Mouse (Mus musculus): ENCODE results near the gene Cldn10. TPM values are rescaled to one million over a fixed set of nuclear protein-coding genes. Genes with fewer than 3 reads are reported as not detected.

Cldn10 gene
- polyA plus RNA-seq, 1 experiment = 0.89 TPM

- Histone ChIP-seq H3K36me3 (ENCODE audit: control insufficient read depth, insufficient read depth, low read length) (no peaks in the 10 kb centered on the region), H3K27me3 (ENCODE audit: control insufficient read depth, insufficient read depth, low read length) (no peaks in the 10 kb centered on the region), H3K27ac (ENCODE audit: control insufficient read depth, insufficient read depth, low read length) (no peak overlapping the region), H3K4me1 (replicated peaks; ENCODE audit: control insufficient read depth, insufficient read depth, low read length) (peaks cover 19% of the 10 kb centered on the region), H3K4me3 (ENCODE audit: control insufficient read depth, insufficient read depth, low read length) (no peak overlapping the region)
- no peak for DNase-seq
- TF ChIP-seq CTCF (IDR thresholded peaks at IDR 0.05; ENCODE audit: borderline replicate concordance, control insufficient read depth, extremely low read depth, insufficient read depth, low read length, poor library complexity) (no peak), POLR2A (IDR thresholded peaks at IDR 0.05; ENCODE audit: control insufficient read depth, extremely low read depth, insufficient read depth, low read length, poor library complexity) (no peak)
- WGBS = 96% methylated on average over 6 of the region's 6 CpGs
These were observed 70.6 kb downstream of the Cldn10 start for GRCm38 (mm10) chr14:118858318-118858717.

DNA sequence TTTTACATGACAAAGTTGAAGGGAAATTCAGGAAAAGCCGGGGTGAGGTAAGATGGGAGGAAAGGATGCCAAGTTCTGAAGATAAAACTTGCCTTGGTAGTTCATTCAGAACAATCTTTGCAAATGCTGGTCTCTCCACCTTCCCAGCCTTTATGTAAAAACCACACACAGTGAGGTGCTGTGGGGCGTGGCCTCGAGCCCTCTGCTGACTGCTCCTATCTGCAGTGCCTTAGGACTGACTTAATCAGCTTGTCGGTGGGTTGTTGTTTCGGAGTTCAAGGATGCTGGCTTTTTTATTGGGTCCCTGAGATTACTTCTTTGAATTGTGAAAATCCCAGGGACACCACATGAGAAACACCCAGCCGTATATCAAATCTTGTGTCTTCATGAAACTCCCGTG is 74.5 kb downstream of the Cldn10 start:
- WGBS = 65% methylated on average over 7 of the region's 7 CpGs
- H3K4me3 ChIP-seq (ENCODE audit: control insufficient read depth, insufficient read depth, low read length) = no peak overlapping the region
- peaks cover 14% of the 10 kb centered on the region for H3K4me1 ChIP-seq (replicated peaks; ENCODE audit: control insufficient read depth, insufficient read depth, low read length)
- H3K27ac ChIP-seq (ENCODE audit: control insufficient read depth, insufficient read depth, low read length) = no peak overlapping the region
- H3K36me3 ChIP-seq (ENCODE audit: control insufficient read depth, insufficient read depth, low read length) = no peaks in the 10 kb centered on the region
- TF ChIP-seq CTCF (IDR thresholded peaks at IDR 0.05; ENCODE audit: borderline replicate concordance, control insufficient read depth, extremely low read depth, insufficient read depth, low read length, poor library complexity) (no peak), POLR2A (IDR thresholded peaks at IDR 0.05; ENCODE audit: control insufficient read depth, extremely low read depth, insufficient read depth, low read length, poor library complexity) (no peak)
- no peaks in the 10 kb centered on the region for H3K27me3 ChIP-seq (ENCODE audit: control insufficient read depth, insufficient read depth, low read length)
- DNase-seq = no peak

DNA sequence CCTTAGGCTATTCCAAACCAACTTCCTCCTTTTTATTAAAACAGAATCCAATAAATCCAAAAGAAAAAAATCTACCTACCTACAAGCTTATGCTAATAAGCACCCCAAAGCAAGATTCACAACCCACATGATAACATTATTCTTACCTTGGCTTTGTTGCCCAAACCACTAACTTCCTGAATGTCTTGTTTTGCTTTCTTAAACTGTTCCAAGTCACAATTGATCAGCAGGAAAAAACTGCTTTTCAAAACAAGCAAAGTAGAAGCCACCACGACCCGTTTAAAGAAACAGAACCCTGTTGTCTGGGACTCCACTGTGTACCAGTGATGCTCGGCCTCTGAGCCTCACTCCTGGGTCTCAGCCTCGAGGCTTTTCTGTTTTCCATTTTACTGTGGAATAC is 77.2 kb downstream of the Cldn10 start:
- 37% methylated on average over 4 of the region's 4 CpGs for WGBS
- Histone ChIP-seq H3K4me1 (replicated peaks; ENCODE audit: control insufficient read depth, insufficient read depth, low read length) (peaks cover 14% of the 10 kb centered on the region), H3K4me3 (ENCODE audit: control insufficient read depth, insufficient read depth, low read length) (no peak overlapping the region), H3K27me3 (ENCODE audit: control insufficient read depth, insufficient read depth, low read length) (no peaks in the 10 kb centered on the region), H3K36me3 (ENCODE audit: control insufficient read depth, insufficient read depth, low read length) (no peaks in the 10 kb centered on the region), H3K27ac (ENCODE audit: control insufficient read depth, insufficient read depth, low read length) (no peak overlapping the region; the same call in 1 of the 2 replicates)
- DNase-seq = no peak
- no peak for TF ChIP-seq POLR2A (IDR thresholded peaks at IDR 0.05; ENCODE audit: control insufficient read depth, extremely low read depth, insufficient read depth, low read length, poor library complexity)
- no peak for TF ChIP-seq CTCF (IDR thresholded peaks at IDR 0.05; ENCODE audit: borderline replicate concordance, control insufficient read depth, extremely low read depth, insufficient read depth, low read length, poor library complexity)

DNA sequence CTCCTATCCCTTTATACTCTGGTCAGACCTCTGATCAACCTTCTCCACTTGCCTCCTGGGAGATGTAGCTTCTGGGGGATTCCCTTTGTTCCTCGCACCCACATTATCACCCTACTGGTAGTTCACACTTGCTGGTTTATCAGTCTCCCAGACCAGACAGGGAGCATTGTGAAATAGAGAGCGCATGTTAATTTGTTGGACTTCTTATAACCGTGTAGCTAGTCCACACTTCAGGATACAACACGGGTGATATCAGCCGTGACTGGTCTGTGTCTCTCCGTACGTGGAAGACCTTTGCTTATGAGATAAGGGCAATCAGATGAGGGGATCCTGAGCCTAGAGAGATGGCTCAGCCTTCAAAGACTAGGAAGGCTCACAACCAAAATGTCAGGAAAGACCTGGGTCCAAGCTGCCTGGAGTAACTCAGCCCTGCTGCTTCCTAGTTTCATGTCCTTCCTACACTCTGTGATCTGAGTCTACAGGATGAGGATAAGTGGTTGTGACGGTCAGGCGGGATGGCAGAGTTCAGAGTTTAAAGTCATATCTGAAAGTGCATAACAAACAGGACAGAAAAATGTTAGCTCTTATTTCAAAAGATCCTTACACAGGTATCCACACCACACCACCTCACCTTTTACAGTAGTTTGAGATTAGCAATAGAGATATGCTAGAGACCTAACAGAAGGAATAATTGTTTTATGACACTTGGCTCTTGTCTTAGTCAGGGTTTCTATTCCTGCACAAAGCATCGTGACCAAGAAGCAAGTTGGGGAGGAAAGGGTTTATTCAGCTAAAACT is 78.5 kb downstream of the Cldn10 start:
- peaks cover 14% of the 10 kb centered on the region for H3K4me1 ChIP-seq (replicated peaks; ENCODE audit: control insufficient read depth, insufficient read depth, low read length)
- H3K36me3 ChIP-seq (ENCODE audit: control insufficient read depth, insufficient read depth, low read length) = no peaks in the 10 kb centered on the region
- no peak overlapping the region for H3K4me3 ChIP-seq (ENCODE audit: control insufficient read depth, insufficient read depth, low read length)
- no peaks in the 10 kb centered on the region for H3K27me3 ChIP-seq (ENCODE audit: control insufficient read depth, insufficient read depth, low read length)
- DNase-seq = no peak
- WGBS = 95% methylated on average over 10 of the region's 10 CpGs
- TF ChIP-seq POLR2A (IDR thresholded peaks at IDR 0.05; ENCODE audit: control insufficient read depth, extremely low read depth, insufficient read depth, low read length, poor library complexity) (no peak), CTCF (IDR thresholded peaks at IDR 0.05; ENCODE audit: borderline replicate concordance, control insufficient read depth, extremely low read depth, insufficient read depth, low read length, poor library complexity) (no peak)
- H3K27ac ChIP-seq (ENCODE audit: control insufficient read depth, insufficient read depth, low read length) = no peak overlapping the region

- Histone ChIP-seq H3K36me3 (ENCODE audit: control insufficient read depth, insufficient read depth, low read length) (no peaks in the 10 kb centered on the region), H3K4me3 (ENCODE audit: control insufficient read depth, insufficient read depth, low read length) (no peak overlapping the region), H3K27me3 (ENCODE audit: control insufficient read depth, insufficient read depth, low read length) (no peaks in the 10 kb centered on the region), H3K27ac (ENCODE audit: control insufficient read depth, insufficient read depth, low read length) (no peak overlapping the region), H3K4me1 (replicated peaks; ENCODE audit: control insufficient read depth, insufficient read depth, low read length) (peaks cover 17% of the 10 kb centered on the region)
- TF ChIP-seq POLR2A (IDR thresholded peaks at IDR 0.05; ENCODE audit: control insufficient read depth, extremely low read depth, insufficient read depth, low read length, poor library complexity) (no peak), CTCF (IDR thresholded peaks at IDR 0.05; ENCODE audit: borderline replicate concordance, control insufficient read depth, extremely low read depth, insufficient read depth, low read length, poor library complexity) (no peak)
- DNase-seq = no peak
- 94% methylated on average over 6 of the region's 6 CpGs for WGBS
These were observed 79.7 kb downstream of the Cldn10 start for GRCm38 (mm10) chr14:118867366-118867765.

DNA sequence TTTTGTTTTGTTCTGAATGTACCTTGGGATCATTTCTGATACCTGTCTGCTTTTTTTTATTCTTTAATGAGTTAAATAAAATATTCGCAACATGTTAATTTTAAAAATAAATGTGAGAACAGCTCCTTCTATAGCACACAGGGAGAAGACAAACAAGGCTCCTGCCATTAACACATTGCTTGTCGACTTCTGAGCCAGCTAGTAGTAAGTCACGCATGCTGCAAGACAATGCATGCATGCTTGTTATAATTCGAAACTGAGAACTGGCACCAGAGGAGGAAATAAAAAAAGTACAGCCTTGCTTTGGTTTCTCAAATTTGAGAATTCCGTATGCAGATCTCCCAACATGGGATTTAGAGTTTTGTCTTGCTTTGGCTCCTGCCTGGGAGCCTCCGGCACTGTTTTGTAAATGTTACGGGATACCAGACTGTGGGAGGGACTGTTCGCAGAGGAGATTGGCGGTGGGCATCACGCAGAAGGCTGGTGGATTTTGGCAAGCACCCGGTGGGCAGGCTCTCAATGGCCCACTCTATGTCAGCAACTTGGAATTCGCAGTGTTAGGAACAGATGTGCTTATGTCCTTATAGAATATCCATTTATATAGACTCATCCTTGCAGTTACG is 80.5 kb downstream of the Cldn10 start:
- 94% methylated on average over 13 of the region's 13 CpGs for WGBS
- Histone ChIP-seq H3K27me3 (ENCODE audit: control insufficient read depth, insufficient read depth, low read length) (no peaks in the 10 kb centered on the region), H3K36me3 (ENCODE audit: control insufficient read depth, insufficient read depth, low read length) (no peaks in the 10 kb centered on the region), H3K4me1 (replicated peaks; ENCODE audit: control insufficient read depth, insufficient read depth, low read length) (peaks cover 21% of the 10 kb centered on the region), H3K4me3 (ENCODE audit: control insufficient read depth, insufficient read depth, low read length) (no peak overlapping the region), H3K27ac (ENCODE audit: control insufficient read depth, insufficient read depth, low read length) (no peak overlapping the region)
- DNase-seq = no peak
- TF ChIP-seq POLR2A (IDR thresholded peaks at IDR 0.05; ENCODE audit: control insufficient read depth, extremely low read depth, insufficient read depth, low read length, poor library complexity) (no peak), CTCF (IDR thresholded peaks at IDR 0.05; ENCODE audit: borderline replicate concordance, control insufficient read depth, extremely low read depth, insufficient read depth, low read length, poor library complexity) (no peak)
